Mouse (Mus musculus) megakaryocyte, embryonic 14.5 days (primary cell): ENCODE results near the gene Abhd5. TPM values are rescaled to one million over a fixed set of nuclear protein-coding genes. Genes with fewer than 3 reads are reported as not detected.

Experiments used
- H3K27me3 ChIP-seq: replicated peaks from 2 replicates; pipeline ENCODE3; 2012; ENCODE audit warnings: inconsistent platforms
- H3K36me3 ChIP-seq: replicated peaks from 2 replicates; pipeline ENCODE3; 2012; ENCODE audit warnings: low read length, inconsistent platforms, mixed read lengths
- H3K4me1 ChIP-seq: 2 replicates; pipeline ENCODE4 v1.6.1; 2012; ENCODE audit warnings: inconsistent platforms
- H3K4me3 ChIP-seq: replicated peaks from 2 replicates; pipeline ENCODE3; 2012; ENCODE audit warnings: moderate library complexity, mild to moderate bottlenecking, inconsistent platforms
- H3K9me3 ChIP-seq: 2 replicates; pipeline ENCODE4 v1.6.1; 2012; ENCODE audit warnings: inconsistent platforms
- FLI1 ChIP-seq: IDR thresholded peaks from 2 replicates; pipeline ENCODE4 v1.6.1; 2012; ENCODE audit warnings: low read length, inconsistent platforms, mixed read lengths
- GATA1 ChIP-seq: IDR thresholded peaks from 3 replicates; pipeline ENCODE4 v1.6.1; 2012; ENCODE audit warnings: mixed read lengths, low read length, inconsistent platforms, borderline replicate concordance
- polyA plus RNA-seq: library from polyadenylated mRNA; stranded (reverse); fragments of >175 nt; gene quantifications from 2 replicates; pipeline ENCODE4 v1.2.3, GENCODE M21; 2012; ENCODE audit warnings: low replicate concordance; ENCODE audit not compliant: insufficient read depth

The Abhd5 gene
- polyA plus RNA-seq, 1 experiment: 10.5 TPM

GRCm38 (mm10) chr9:122364171-122364570 lies 12.8 kb downstream of the Abhd5 start:
- Histone ChIP-seq H3K36me3 (peaks cover 9% of the 10 kb centered on the region), H3K27me3 (no peaks in the 10 kb centered on the region), H3K4me3 (no peak overlapping the region), H3K4me1 (no peaks in the 10 kb centered on the region), H3K9me3 (no peaks in the 10 kb centered on the region)
- no peak for TF ChIP-seq GATA1
- no peak for TF ChIP-seq FLI1

- Histone ChIP-seq H3K4me1 (peaks cover 15% of the 10 kb centered on the region), H3K36me3 (peaks cover 9% of the 10 kb centered on the region), H3K9me3 (no peaks in the 10 kb centered on the region), H3K4me3 (no peak overlapping the region), H3K27me3 (no peaks in the 10 kb centered on the region)
- no peak for TF ChIP-seq GATA1
- TF ChIP-seq FLI1: no peak
Observed at GRCm38 (mm10) chr9:122370292-122370794, 18.9 kb downstream of the Abhd5 start.

- peaks cover 13% of the 10 kb centered on the region for H3K36me3 ChIP-seq
Observed at GRCm38 (mm10) chr9:122372506-122372905, 21.1 kb downstream of the Abhd5 start.

GRCm38 (mm10) chr9:122372991-122373390 lies 21.6 kb downstream of the Abhd5 start:
- H3K4me1 ChIP-seq: peaks cover 16% of the 10 kb centered on the region
- H3K4me3 ChIP-seq: no peak overlapping the region
- no peaks in the 10 kb centered on the region for H3K9me3 ChIP-seq
- TF ChIP-seq FLI1: no peak
- TF ChIP-seq GATA1: no peak
- no peaks in the 10 kb centered on the region for H3K27me3 ChIP-seq
- peaks cover 9% of the 10 kb centered on the region for H3K36me3 ChIP-seq

More at GRCm38 (mm10) chr9:122372506-122372905, 21.1 kb downstream of the Abhd5 start:
- H3K4me3 ChIP-seq: no peak overlapping the region
- H3K27me3 ChIP-seq: no peaks in the 10 kb centered on the region
- H3K4me1 ChIP-seq: peaks cover 16% of the 10 kb centered on the region
- H3K9me3 ChIP-seq: no peaks in the 10 kb centered on the region
- TF ChIP-seq FLI1 (no peak), GATA1 (no peak)

- Histone ChIP-seq H3K4me1 (peaks cover 15% of the 10 kb centered on the region), H3K27me3 (no peaks in the 10 kb centered on the region), H3K36me3 (peaks cover 43% of the 10 kb centered on the region), H3K9me3 (no peaks in the 10 kb centered on the region), H3K4me3 (no peak overlapping the region)
- TF ChIP-seq GATA1 (no peak), FLI1 (no peak)
Observed at GRCm38 (mm10) chr9:122378986-122379385, 27.6 kb downstream of the Abhd5 start.

- Histone ChIP-seq H3K27me3 (no peaks in the 10 kb centered on the region), H3K4me3 (no peak overlapping the region), H3K36me3 (peaks cover 44% of the 10 kb centered on the region), H3K9me3 (no peaks in the 10 kb centered on the region), H3K4me1 (peaks cover 10% of the 10 kb centered on the region)
- no peak for TF ChIP-seq GATA1
- TF ChIP-seq FLI1: no peak
Observed at GRCm38 (mm10) chr9:122380959-122381358, 29.6 kb downstream of the Abhd5 start.

- peaks cover under 1% of the 10 kb centered on the region for H3K27me3 ChIP-seq
- H3K36me3 ChIP-seq: peaks cover 40% of the 10 kb centered on the region
- peaks cover 10% of the 10 kb centered on the region for H3K4me1 ChIP-seq
- H3K4me3 ChIP-seq: no peak overlapping the region
- TF ChIP-seq GATA1 (no peak), FLI1 (no peak)
- H3K9me3 ChIP-seq: no peaks in the 10 kb centered on the region
Observed at GRCm38 (mm10) chr9:122382006-122382405, 30.6 kb downstream of the Abhd5 start.

- no peak overlapping the region for H3K4me3 ChIP-seq
- peaks cover 7% of the 10 kb centered on the region for H3K4me1 ChIP-seq
- TF ChIP-seq FLI1 (no peak), GATA1 (no peak)
- H3K36me3 ChIP-seq: peaks cover 21% of the 10 kb centered on the region
- peaks cover 4% of the 10 kb centered on the region for H3K27me3 ChIP-seq
- no peaks in the 10 kb centered on the region for H3K9me3 ChIP-seq
Observed at GRCm38 (mm10) chr9:122386015-122386414, 34.6 kb downstream of the Abhd5 start.

- Histone ChIP-seq H3K4me1 (no peaks in the 10 kb centered on the region), H3K9me3 (no peaks in the 10 kb centered on the region), H3K36me3 (no peaks in the 10 kb centered on the region), H3K4me3 (no peak overlapping the region), H3K27me3 (peaks cover 4% of the 10 kb centered on the region)
- no peak for TF ChIP-seq FLI1
- no peak for TF ChIP-seq GATA1
Observed at GRCm38 (mm10) chr9:122389287-122389920, 38.0 kb downstream of the Abhd5 start.

- H3K36me3 ChIP-seq: no peaks in the 10 kb centered on the region
- H3K27me3 ChIP-seq: peaks cover 6% of the 10 kb centered on the region
- TF ChIP-seq GATA1: no peak
- no peak for TF ChIP-seq FLI1
- H3K4me1 ChIP-seq: no peaks in the 10 kb centered on the region
- H3K4me3 ChIP-seq: no peak overlapping the region
- H3K9me3 ChIP-seq: no peaks in the 10 kb centered on the region
Observed at GRCm38 (mm10) chr9:122395816-122396215, 44.4 kb downstream of the Abhd5 start.
